16 mouse cellular contexts compared by ENCODE assay signal in the genomic region with DNA sequence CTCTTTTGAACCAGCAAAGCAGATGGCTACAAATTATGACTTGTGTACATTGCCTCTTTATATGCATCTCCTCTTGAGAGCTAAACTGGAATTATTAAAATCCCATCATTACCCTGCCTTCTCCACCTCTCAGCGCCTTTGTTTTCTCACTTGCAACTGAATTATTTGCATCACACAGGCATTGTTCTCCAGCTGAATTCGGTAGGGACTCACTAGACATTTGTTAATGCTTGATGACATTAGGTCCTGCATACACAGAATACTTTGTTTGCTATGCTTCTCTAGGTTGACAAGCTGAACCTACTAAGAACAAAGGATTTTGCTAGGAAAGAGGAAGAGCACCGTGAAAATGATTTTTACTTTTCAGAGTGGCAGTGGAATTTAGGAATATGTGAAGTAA.
DNase-seq lines count a peak whose midpoint lies in the region; ATAC-seq lines count a peak whose summit lies in the region.
"Had no signal": no experiment of that assay in that cellular context is flagged by ENCODE, and none has a peak within 500 bp of the region (broad histone marks: within the 10 kb centered on the region; RNA-seq: fewer than 3 reads in every experiment).

No protein-coding gene starts in this region.

- WGBS in forebrain, embryonic 12.5 days, result 16% methylated on average over 3 of the region's 3 CpGs
- WGBS in hindbrain, embryonic 14.5 days, result 10% methylated on average over 3 of the region's 3 CpGs
- 10% methylated on average over 3 of the region's 3 CpGs for WGBS in midbrain, embryonic 16.5 days

- H3K4me3 ChIP-seq in forebrain, embryonic 12.5 days (replicated peaks), result no peak overlapping the region
- no peak overlapping the region for H3K4me3 ChIP-seq in hindbrain, embryonic 14.5 days (replicated peaks; ENCODE audit: low read length)
- no peak overlapping the region for H3K4me3 ChIP-seq in midbrain, embryonic 16.5 days (ENCODE audit: low read depth, low read length)
- H3K4me3 ChIP-seq: embryonic facial prominence, embryonic 15.5 days; heart, embryonic 13.5 days; limb, embryonic 13.5 days; neural tube, embryonic 12.5 days had no signal

- H3K4me2 ChIP-seq in forebrain, embryonic 12.5 days, result no peak overlapping the region
- H3K4me2 ChIP-seq in hindbrain, embryonic 14.5 days (replicated peaks), result no peak overlapping the region
- H3K4me2 ChIP-seq in midbrain, embryonic 16.5 days (ENCODE audit: low read length), result no peak overlapping the region
- H3K4me2 ChIP-seq: embryonic facial prominence, embryonic 15.5 days; heart, embryonic 13.5 days; limb, embryonic 13.5 days; neural tube, embryonic 12.5 days had no signal

- no peak for ATAC-seq in forebrain, embryonic 12.5 days (ENCODE audit: low FRiP score)
- ATAC-seq in hindbrain, embryonic 14.5 days (ENCODE audit: low FRiP score), result peak; percentile 46
- 0 out of 2 replicates have a peak, but pooled peaks have one; percentile 58 for ATAC-seq in midbrain, embryonic 16.5 days

- peaks cover 10% of the 10 kb centered on the region; the same call in 1 of the 2 replicates for H3K4me1 ChIP-seq in forebrain, embryonic 12.5 days
- no peaks in the 10 kb centered on the region for H3K4me1 ChIP-seq in hindbrain, embryonic 14.5 days (replicated peaks; ENCODE audit: control insufficient read depth, insufficient read depth, low read length)
- peaks cover 6% of the 10 kb centered on the region for H3K4me1 ChIP-seq in midbrain, embryonic 16.5 days (ENCODE audit: control insufficient read depth, insufficient read depth, low read length)
- H3K4me1 ChIP-seq: embryonic facial prominence, embryonic 15.5 days; heart, embryonic 13.5 days; limb, embryonic 13.5 days; neural tube, embryonic 12.5 days had no signal

- DNase-seq in Muller cell, postnatal 12 days (ENCODE audit: inconsistent ontology term), result peak; percentile 12
- DNase-seq in hindbrain, embryonic 14.5 days (ENCODE audit: low spot score), result no peak
- DNase-seq in right cerebral cortex, adult 18-20 months, result no peak
- DNase-seq in layer of hippocampus, postnatal 10 days (ENCODE audit: low spot score in 2 of 2), result no peak
- DNase-seq in heart, postnatal 10 days, result no peak
- DNase-seq: gastrocnemius, postnatal 36 days; kidney, adult 8-10 months; kidney, postnatal 36 days; thymus, postnatal 36 days had no signal

- H3K27ac ChIP-seq in forebrain, embryonic 12.5 days, result peak overlapping the region; percentile 61; the same call in 1 of the 2 replicates
- peak overlapping the region; percentile 22 for H3K27ac ChIP-seq in hindbrain, embryonic 14.5 days
- H3K27ac ChIP-seq in midbrain, embryonic 16.5 days (ENCODE audit: low read length), result peak overlapping the region; percentile 59
- H3K27ac ChIP-seq: embryonic facial prominence, embryonic 15.5 days; heart, embryonic 13.5 days; limb, embryonic 13.5 days; neural tube, embryonic 12.5 days; stomach, postnatal 0 days had no signal

- intact Hi-C loops in heart, postnatal 10 days (cut with DNase I), result no loop called here

- H3K9me3 ChIP-seq in forebrain, embryonic 12.5 days, result no peaks in the 10 kb centered on the region
- no peaks in the 10 kb centered on the region for H3K9me3 ChIP-seq in hindbrain, embryonic 14.5 days (ENCODE audit: control insufficient read depth, low read length)
- no peaks in the 10 kb centered on the region for H3K9me3 ChIP-seq in midbrain, embryonic 16.5 days (replicated peaks; ENCODE audit: control insufficient read depth, low read length, poor library complexity, severe bottlenecking)
- H3K9me3 ChIP-seq: embryonic facial prominence, embryonic 15.5 days; heart, embryonic 13.5 days; limb, embryonic 13.5 days; neural tube, embryonic 12.5 days had no signal

- H3K36me3 ChIP-seq in forebrain, embryonic 12.5 days (replicated peaks), result no peaks in the 10 kb centered on the region
- H3K36me3 ChIP-seq in hindbrain, embryonic 14.5 days (replicated peaks; ENCODE audit: control insufficient read depth, insufficient read depth), result no peaks in the 10 kb centered on the region
- H3K36me3 ChIP-seq in midbrain, embryonic 16.5 days (ENCODE audit: control insufficient read depth, insufficient read depth, low read length), result no peaks in the 10 kb centered on the region
- H3K36me3 ChIP-seq: embryonic facial prominence, embryonic 15.5 days; heart, embryonic 13.5 days; limb, embryonic 13.5 days; neural tube, embryonic 12.5 days had no signal

- no peaks in the 10 kb centered on the region for H3K27me3 ChIP-seq in forebrain, embryonic 12.5 days
- H3K27me3 ChIP-seq in hindbrain, embryonic 14.5 days (ENCODE audit: control insufficient read depth, insufficient read depth, low read length), result no peaks in the 10 kb centered on the region
- no peaks in the 10 kb centered on the region for H3K27me3 ChIP-seq in midbrain, embryonic 16.5 days (ENCODE audit: control insufficient read depth, insufficient read depth, low read depth, low read length)
- H3K27me3 ChIP-seq: embryonic facial prominence, embryonic 15.5 days; heart, embryonic 13.5 days; limb, embryonic 13.5 days; neural tube, embryonic 12.5 days had no signal

- no peak overlapping the region for H3K9ac ChIP-seq in forebrain, embryonic 12.5 days
- H3K9ac ChIP-seq in hindbrain, embryonic 14.5 days, result no peak overlapping the region; the same call in 1 of the 2 replicates
- no peak overlapping the region for H3K9ac ChIP-seq in midbrain, embryonic 16.5 days (ENCODE audit: low read depth, low read length)
- H3K9ac ChIP-seq: embryonic facial prominence, embryonic 15.5 days; heart, embryonic 13.5 days; limb, embryonic 13.5 days; neural tube, embryonic 12.5 days had no signal
